Mouse (Mus musculus): ENCODE results near the gene Nepn.
A peak's percentile ranks its signal among the peaks of the same experiment; 100 is the strongest.
"Not testable (repeated sequence)": the region's sequence is repeated elsewhere in the genome, so short reads cannot be mapped to it uniquely, and the experiment has no call there.

The Nepn gene

GRCm38 (mm10) chr10:52388922-52389430 lies at the start of gene Nepn:
Nepn (plus strand) TSS chr10:52388972.
- DNase-seq (ENCODE audit: low spot score in 2 of 2): no peak

GRCm38 (mm10) chr10:52343324-52343723 lies 45.4 kb upstream of the Nepn start:
- not testable (repeated sequence) for DNase-seq (ENCODE audit: low spot score in 2 of 2)

- DNase-seq (ENCODE audit: low spot score in 2 of 2): no peak
Observed at GRCm38 (mm10) chr10:52353184-52353583, 35.6 kb upstream of the Nepn start.

- DNase-seq (ENCODE audit: low spot score in 2 of 2): no peak
Observed at GRCm38 (mm10) chr10:52358467-52358866, 30.3 kb upstream of the Nepn start, which contains the start of gene Gm26741. Gm26741 (plus strand) TSS chr10:52358767.

- no peak for DNase-seq (ENCODE audit: low spot score in 2 of 2)
Observed at GRCm38 (mm10) chr10:52360241-52360735, 28.5 kb upstream of the Nepn start.

- DNase-seq (ENCODE audit: low spot score in 2 of 2): no peak
Observed at GRCm38 (mm10) chr10:52360862-52361609, 27.7 kb upstream of the Nepn start.

- DNase-seq (ENCODE audit: low spot score in 2 of 2): no peak
Observed at GRCm38 (mm10) chr10:52368376-52368775, 20.4 kb upstream of the Nepn start.

GRCm38 (mm10) chr10:52373834-52374233 lies 14.9 kb upstream of the Nepn start:
- DNase-seq (ENCODE audit: low spot score in 2 of 2): no peak

- no peak for DNase-seq (ENCODE audit: low spot score in 2 of 2)
Observed at GRCm38 (mm10) chr10:52374651-52375050, 14.1 kb upstream of the Nepn start.

GRCm38 (mm10) chr10:52376422-52376821 lies 12.3 kb upstream of the Nepn start:
- no peak for DNase-seq (ENCODE audit: low spot score in 2 of 2)

- no peak for DNase-seq (ENCODE audit: low spot score in 2 of 2)
Observed at GRCm38 (mm10) chr10:52377813-52378212, 11.0 kb upstream of the Nepn start.

GRCm38 (mm10) chr10:52381321-52381801 lies 7.4 kb upstream of the Nepn start:
- DNase-seq (ENCODE audit: low spot score in 2 of 2): peak in 1 of 2 experiments; percentile 64

GRCm38 (mm10) chr10:52381845-52382591 lies 6.8 kb upstream of the Nepn start, which contains the start of gene Gopc:
Gopc (minus strand) TSS chr10:52382124.
- peak; percentile 98 for DNase-seq (ENCODE audit: low spot score in 2 of 2)

- no peak for DNase-seq (ENCODE audit: low spot score in 2 of 2)
Observed at GRCm38 (mm10) chr10:52383022-52383421, 5.8 kb upstream of the Nepn start.

- no peak for DNase-seq (ENCODE audit: low spot score in 2 of 2)
Observed at GRCm38 (mm10) chr10:52383522-52383921, 5.2 kb upstream of the Nepn start.

GRCm38 (mm10) chr10:52384823-52385610 lies 3.8 kb upstream of the Nepn start:
- DNase-seq (ENCODE audit: low spot score in 2 of 2): peak; percentile 55 to 71

GRCm38 (mm10) chr10:52387192-52387591 lies 1.6 kb upstream of the Nepn start:
- no peak for DNase-seq (ENCODE audit: low spot score in 2 of 2)

GRCm38 (mm10) chr10:52389438-52389837 lies 666 bp downstream of the Nepn start:
- no peak for DNase-seq (ENCODE audit: low spot score in 2 of 2)

- no peak for DNase-seq (ENCODE audit: low spot score in 2 of 2)
Observed at GRCm38 (mm10) chr10:52391208-52391607, 2.4 kb downstream of the Nepn start.

GRCm38 (mm10) chr10:52396647-52397046 lies 7.9 kb downstream of the Nepn start:
- DNase-seq (ENCODE audit: low spot score in 2 of 2): no peak

- no peak for DNase-seq (ENCODE audit: low spot score in 2 of 2)
Observed at GRCm38 (mm10) chr10:52398715-52399114, 9.9 kb downstream of the Nepn start.

- no peak for DNase-seq (ENCODE audit: low spot score in 2 of 2)
Observed at GRCm38 (mm10) chr10:52399722-52400121, 10.9 kb downstream of the Nepn start.
